Mouse (Mus musculus) E14TG2a.4 (cell line): ENCODE measurements around the gene Srgap2.

Source experiments
- CTCF ChIP-seq: conservative IDR thresholded peaks from 2 replicates; pipeline ENCODE4 v1.5.1; 2014; ENCODE audit warnings: low read length
- POU5F1 ChIP-seq: IDR thresholded peaks from 2 replicates; pipeline ENCODE4 v1.6.1; 2014; ENCODE audit warnings: low read length, borderline replicate concordance

DNA sequence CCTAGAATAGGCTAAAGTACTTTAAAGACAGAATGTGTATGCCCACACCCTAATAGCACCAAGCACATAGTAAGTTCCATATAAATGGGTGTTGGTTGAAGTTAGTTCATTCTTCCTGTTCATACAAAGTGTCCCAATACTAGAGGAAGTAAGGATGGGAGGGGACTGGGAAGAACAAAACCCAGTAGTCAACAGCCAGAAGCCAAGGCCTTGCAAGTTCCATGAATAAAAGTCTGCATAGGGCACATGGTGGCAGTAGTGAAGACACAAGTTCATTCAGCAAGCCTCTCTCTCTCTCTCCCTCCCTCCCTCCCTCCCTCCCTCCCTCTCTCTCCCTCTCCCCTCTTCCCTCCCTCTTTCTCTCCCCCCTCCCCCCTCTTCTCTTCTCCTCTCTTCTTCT is 16.0 kb downstream of the Srgap2 start:
- TF ChIP-seq CTCF (no peak), POU5F1 (no peak)
